Mouse (Mus musculus) activated CD4-positive, CD25-positive, alpha-beta regulatory T cell, adult 9 weeks (primary cell): ENCODE results near the gene Mga. TPM values are rescaled to one million over a fixed set of nuclear protein-coding genes. Genes with fewer than 3 reads are reported as not detected.

Experiments
- polyA plus RNA-seq: library from polyadenylated mRNA; unstranded; fragments of 100-300 nt; shearing (Covaris generic); gene quantifications from one replicate; pipeline ENCODE4 v1.2.1, GENCODE M21; 2017

Mga gene
- polyA plus RNA-seq: 62.9 TPM

DNA sequence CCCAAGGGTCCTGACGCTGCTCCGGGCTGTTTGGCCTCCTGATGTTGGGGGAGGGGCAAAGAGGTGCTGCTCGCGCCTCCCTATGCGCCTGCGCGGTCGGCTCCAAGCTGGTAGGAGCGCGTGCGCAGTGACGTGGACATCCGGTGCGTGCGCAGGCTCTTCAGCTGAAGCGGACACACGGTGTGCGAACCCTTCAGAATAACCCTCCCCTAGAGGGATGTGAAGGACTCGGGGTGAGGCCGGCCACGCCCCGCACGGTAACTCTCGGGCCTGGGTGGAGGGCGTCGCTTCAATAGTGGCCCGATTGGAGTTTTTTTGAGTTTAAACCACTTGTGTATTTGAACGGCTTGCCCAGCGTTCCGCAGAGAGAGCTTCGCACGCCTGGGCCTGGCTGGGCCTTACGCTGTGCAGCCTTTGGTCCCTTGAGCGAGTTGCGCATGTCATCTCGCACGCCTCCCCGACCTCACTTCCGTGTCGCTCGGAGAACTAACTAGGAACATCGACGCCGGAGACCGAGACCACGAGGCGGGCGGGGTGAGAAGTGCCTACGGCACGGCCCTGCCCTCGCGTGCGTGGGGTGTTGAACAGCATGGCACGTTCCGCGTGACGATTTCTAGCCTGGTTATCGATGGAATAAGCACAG, at the start of gene Mga:
TSS of gene Mga (plus strand) at position 139 of the 643 bp plus-strand sequence.

DNA sequence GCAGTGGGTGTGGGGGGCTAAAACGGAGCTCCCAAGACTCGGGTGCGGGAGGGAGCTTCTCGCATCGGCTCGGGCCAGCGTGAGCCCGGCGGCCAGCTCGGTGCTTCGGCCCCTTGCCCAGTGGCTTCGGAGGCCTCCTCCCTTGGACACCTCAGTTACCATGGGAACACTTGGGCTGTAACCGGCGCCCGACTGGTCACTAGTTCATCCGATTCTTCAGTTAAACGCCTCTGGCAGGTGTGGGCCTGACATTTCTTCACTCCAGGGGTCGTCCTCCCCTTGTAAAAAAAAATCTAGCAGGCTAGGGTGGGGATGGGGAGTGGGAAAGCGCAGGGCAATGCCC, 75.5 kb downstream of the Mga start, which contains the start of gene Mapkbp1:
TSS of gene Mapkbp1 (plus strand) at position 163 of the 343 bp plus-strand sequence.

Other genes with a start within 250 kb of the Mga start
- gene Ndufaf1, start 234.4 kb upstream of the Mga start, polyA plus RNA-seq: 46.8 TPM
- gene Rtf1, start 222.2 kb upstream of the Mga start, polyA plus RNA-seq: 27.9 TPM
- gene Itpka, start 154.9 kb upstream of the Mga start, polyA plus RNA-seq: 0.20 TPM
- not detected for gene Ltk, start 136.8 kb upstream of the Mga start, polyA plus RNA-seq
- gene Rpap1, start 109.7 kb upstream of the Mga start, polyA plus RNA-seq: 37.6 TPM
- gene Tyro3, start 99.5 kb upstream of the Mga start, polyA plus RNA-seq: 2.2 TPM
- 11.2 TPM for gene Mapkbp1, start 75.5 kb downstream of the Mga start, polyA plus RNA-seq
- 19.1 TPM for gene Jmjd7, start 130.3 kb downstream of the Mga start, polyA plus RNA-seq
- 7.9 TPM for gene Gm28042, start 130.3 kb downstream of the Mga start, polyA plus RNA-seq
- 4.5 TPM for gene Pla2g4b, start 136.2 kb downstream of the Mga start, polyA plus RNA-seq